ENCODE assay signal across 1 mouse cellular context in the genomic region with DNA sequence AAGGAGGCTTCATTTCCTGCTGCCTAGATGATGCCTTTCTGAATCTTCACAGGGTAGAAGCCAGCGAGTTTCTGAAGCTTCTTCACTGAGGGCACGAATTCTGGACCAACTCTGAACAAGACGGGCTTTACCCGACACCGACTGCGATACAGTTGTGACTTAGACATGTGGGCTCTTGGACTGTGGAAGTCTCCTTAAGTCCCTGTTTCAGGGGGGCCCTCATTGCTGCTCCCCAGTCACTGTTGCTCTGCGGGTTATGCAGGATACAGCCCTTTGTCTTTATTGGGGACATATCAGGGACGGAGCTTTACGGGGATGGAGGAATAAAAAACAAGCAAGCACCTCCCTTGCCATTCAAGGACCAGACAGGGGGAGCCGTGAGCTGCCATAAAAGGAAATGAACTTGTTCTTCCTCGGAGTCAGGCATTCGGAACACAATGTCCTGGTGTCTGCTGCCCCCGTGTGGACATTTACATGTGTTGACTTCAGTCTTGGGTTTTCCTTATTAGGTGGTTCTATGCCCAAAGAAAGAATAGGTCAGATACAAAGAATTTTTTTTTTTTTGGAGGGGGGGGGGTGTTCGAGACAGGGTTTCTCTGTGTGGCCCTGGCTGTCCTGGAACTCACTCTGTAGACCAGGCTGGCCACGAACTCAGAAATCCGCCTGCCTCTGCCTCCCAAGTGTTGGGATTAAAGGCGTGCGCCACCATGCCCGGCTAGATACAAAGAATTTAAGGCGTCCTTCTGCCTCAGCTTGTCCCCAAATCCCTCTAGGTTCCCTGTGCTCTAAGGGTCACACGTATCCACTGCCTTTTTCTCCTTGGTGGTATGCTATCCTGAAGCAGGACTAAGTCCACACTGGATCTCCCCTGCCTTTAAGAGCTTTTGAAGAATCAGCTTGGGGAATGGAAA.
TF ChIP-seq lines count a peak whose summit lies in the region.

No protein-coding gene starts in this region.

TF ChIP-seq in CH12.LX, 34 proteins besides CTCF, POLR2A, EP300 and RAD21 (continued from another document):
- TF ChIP-seq GABPA (IDR thresholded peaks at IDR 0.05; ENCODE audit: insufficient replicate concordance, low read depth, low read length) (no peak), HCFC1 (IDR thresholded peaks at IDR 0.05; ENCODE audit: low read depth, low read length) (no peak; the same call in 1 of the 2 replicates), MAX (IDR thresholded peaks at IDR 0.05; ENCODE audit: low read length) (no peak), ETS1 (conservative IDR thresholded peaks at IDR 0.05; ENCODE audit: low read depth, low read length) (no peak), SIN3A (IDR thresholded peaks at IDR 0.05; ENCODE audit: low read length) (no peak), ZC3H11A (IDR thresholded peaks at IDR 0.05; ENCODE audit: low read depth, low read length) (0 out of 2 replicates have a peak, but pooled peaks have one; percentile 24), NRF1 (IDR thresholded peaks at IDR 0.05; ENCODE audit: low read depth, low read length) (no peak), ZMIZ1 (IDR thresholded peaks at IDR 0.05; ENCODE audit: low read depth, low read length) (no peak), UBTF (IDR thresholded peaks at IDR 0.05; ENCODE audit: low read depth, low read length) (no peak), IRF4 (IDR thresholded peaks at IDR 0.05; ENCODE audit: low read depth, low read length) (no peak; the same call in 1 of the 2 replicates), CHD2 (IDR thresholded peaks at IDR 0.05; ENCODE audit: low read length) (no peak), JUND (conservative IDR thresholded peaks at IDR 0.05; ENCODE audit: low read depth, low read length) (no peak; the same call in 1 of the 2 replicates), CHD1 (IDR thresholded peaks at IDR 0.05; ENCODE audit: low read depth, low read length) (no peak), RCOR1 (conservative IDR thresholded peaks at IDR 0.05; ENCODE audit: low read depth, low read length) (no peak), MAFK (IDR thresholded peaks at IDR 0.05; ENCODE audit: insufficient replicate concordance, low read length) (no peak), USF2 (conservative IDR thresholded peaks at IDR 0.05; ENCODE audit: low read depth, low read length) (no peak), JUN (IDR thresholded peaks at IDR 0.05; ENCODE audit: insufficient read depth, low read depth, low read length) (no peak), E2F4 (IDR thresholded peaks at IDR 0.05; ENCODE audit: insufficient replicate concordance, low read depth, low read length) (no peak), POLR2AphosphoS2 (IDR thresholded peaks at IDR 0.05; ENCODE audit: low read depth, low read length) (no peak), MYC (IDR thresholded peaks at IDR 0.05; ENCODE audit: low read depth, low read length) (0 out of 2 replicates have a peak, but pooled peaks have one; percentile 31), BHLHE40 (IDR thresholded peaks at IDR 0.05; ENCODE audit: low read depth, low read length) (no peak), USF1 (IDR thresholded peaks at IDR 0.05; ENCODE audit: low read depth, low read length) (no peak), ZKSCAN1 (IDR thresholded peaks at IDR 0.05; ENCODE audit: borderline replicate concordance, low read depth, low read length) (no peak), SMC3 (IDR thresholded peaks at IDR 0.05; ENCODE audit: low read depth, low read length) (peak; percentile 80)
